Mouse (Mus musculus): Measurements from ENCODE around the gene Rhot2. TPM values are rescaled to one million over a fixed set of nuclear protein-coding genes. Genes with fewer than 3 reads are reported as not detected.
"Not testable (repeated sequence)": the region's sequence is repeated elsewhere in the genome, so short reads cannot be mapped to it uniquely, and the experiment has no call there.

The Rhot2 gene
- total RNA-seq, 2 experiments from 2014 or later, result 17.0 to 18.0 TPM

- ATAC-seq (replicated peaks; ENCODE audit: poor library complexity), result peak; percentile 56
Observed at GRCm38 (mm10) chr17:25828712-25829557, 15.7 kb downstream of the Rhot2 start, which contains the start of gene Jmjd8. Gene Jmjd8 (plus strand): TSS chr17:25828867.

GRCm38 (mm10) chr17:25828223-25828594 is 16.4 kb downstream of the Rhot2 start:
- ATAC-seq (replicated peaks; ENCODE audit: poor library complexity), result no peak

GRCm38 (mm10) chr17:25827546-25828222 is 17.0 kb downstream of the Rhot2 start:
- no peak for ATAC-seq (replicated peaks; ENCODE audit: poor library complexity)

GRCm38 (mm10) chr17:25827011-25827410 is 17.6 kb downstream of the Rhot2 start:
- no peak for ATAC-seq (replicated peaks; ENCODE audit: poor library complexity)

- ATAC-seq (replicated peaks; ENCODE audit: poor library complexity), result no peak
Observed at GRCm38 (mm10) chr17:25825984-25826570, 18.6 kb downstream of the Rhot2 start.

- no peak for ATAC-seq (replicated peaks; ENCODE audit: poor library complexity)
Observed at GRCm38 (mm10) chr17:25825311-25825710, 19.3 kb downstream of the Rhot2 start.

GRCm38 (mm10) chr17:25824362-25825142 is 20.1 kb downstream of the Rhot2 start:
- no peak for ATAC-seq (replicated peaks; ENCODE audit: poor library complexity)

GRCm38 (mm10) chr17:25823452-25823851 is 21.2 kb downstream of the Rhot2 start, which contains the start of gene Wdr24:
Gene Wdr24 (plus strand): TSS chr17:25823627.
- ATAC-seq (replicated peaks; ENCODE audit: poor library complexity), result peak; percentile 90

GRCm38 (mm10) chr17:25818851-25819780 is 25.5 kb downstream of the Rhot2 start:
- peak; percentile 54 for ATAC-seq (replicated peaks; ENCODE audit: poor library complexity)

- ATAC-seq (replicated peaks; ENCODE audit: poor library complexity), result no peak
Observed at GRCm38 (mm10) chr17:25817662-25818061, 27.0 kb downstream of the Rhot2 start.

GRCm38 (mm10) chr17:25813471-25813870 is 31.2 kb downstream of the Rhot2 start:
- ATAC-seq (replicated peaks; ENCODE audit: poor library complexity), result peak; percentile 95

GRCm38 (mm10) chr17:25810890-25811289 is 33.8 kb downstream of the Rhot2 start:
- no peak for ATAC-seq (replicated peaks; ENCODE audit: poor library complexity)

GRCm38 (mm10) chr17:25809606-25810340 is 34.9 kb downstream of the Rhot2 start:
- no peak for ATAC-seq (replicated peaks; ENCODE audit: poor library complexity)

GRCm38 (mm10) chr17:25808789-25809605 is 35.7 kb downstream of the Rhot2 start, which contains the start of gene Fbxl16:
Gene Fbxl16 (plus strand): TSS chr17:25809085.
- ATAC-seq (replicated peaks; ENCODE audit: poor library complexity), result 0 out of 2 replicates have a peak, but pooled peaks have one; percentile 23

GRCm38 (mm10) chr17:25808028-25808427 is 36.6 kb downstream of the Rhot2 start:
- ATAC-seq (replicated peaks; ENCODE audit: poor library complexity), result no peak

GRCm38 (mm10) chr17:25807452-25807851 is 37.2 kb downstream of the Rhot2 start:
- ATAC-seq (replicated peaks; ENCODE audit: poor library complexity), result not testable (repeated sequence)

GRCm38 (mm10) chr17:25806507-25806906 is 38.1 kb downstream of the Rhot2 start:
- ATAC-seq (replicated peaks; ENCODE audit: poor library complexity), result no peak
